In the genomic region with DNA sequence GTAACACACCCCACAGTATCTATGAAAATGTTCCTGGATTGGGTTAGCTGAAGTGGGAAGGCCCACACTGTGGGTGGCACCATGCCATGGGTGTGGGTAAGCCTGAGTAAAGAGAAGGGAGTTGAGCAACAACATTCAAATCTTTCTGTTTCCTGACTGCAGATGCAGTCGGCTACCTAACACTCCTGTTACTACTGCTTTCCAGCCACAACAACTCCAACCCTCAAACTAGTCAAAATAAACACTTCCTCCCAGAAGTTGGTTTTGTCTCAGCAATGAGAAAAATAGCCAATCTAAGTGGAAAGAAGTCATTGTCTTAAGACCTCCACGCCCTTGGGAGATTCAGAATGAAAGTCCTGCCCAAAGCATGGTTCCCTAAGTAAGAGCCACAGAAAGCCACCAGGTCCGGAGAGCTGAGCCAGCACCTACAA, we compare ENCODE assay signal across 11 mouse cellular contexts. TPM values are rescaled to one million over a fixed set of nuclear protein-coding genes. Genes with fewer than 3 reads are reported as not detected.
DNase-seq lines count a peak whose midpoint lies in the region; ATAC-seq and TF ChIP-seq lines count a peak whose summit lies in the region.
"Had no signal": no experiment of that assay in that cellular context is flagged by ENCODE, and none has a peak within 500 bp of the region (broad histone marks: within the 10 kb centered on the region; RNA-seq: fewer than 3 reads in every experiment).

No protein-coding gene starts in this region.

- no peak overlapping the region for H3K9ac ChIP-seq in hindbrain, postnatal 0 days (replicated peaks; ENCODE audit: low read length)
- no peak overlapping the region for H3K9ac ChIP-seq in hindbrain, embryonic 16.5 days (ENCODE audit: low read depth, low read length)
- H3K9ac ChIP-seq: liver, embryonic 15.5 days had no signal

- H3K4me3 ChIP-seq in hindbrain, postnatal 0 days (ENCODE audit: low read length) = no peak overlapping the region
- H3K4me3 ChIP-seq in hindbrain, embryonic 16.5 days (ENCODE audit: low read length) = no peak overlapping the region
- no peak overlapping the region for H3K4me3 ChIP-seq in limb, embryonic 10.5 days
- H3K4me3 ChIP-seq: erythroblast, embryonic 14.5 days; liver, embryonic 15.5 days had no signal

- peak; percentile 44 for DNase-seq in hindbrain, postnatal 0 days (ENCODE audit: low spot score)
- DNase-seq in frontal cortex, adult 2 months (ENCODE audit: extremely low spot score in 1 of 2, low spot score in 1 of 2) = peak; percentile 22 to 73
- peak; percentile 40 to 64 for DNase-seq in left cerebral cortex, adult 18-20 months (ENCODE audit: low spot score in 2 of 2)
- DNase-seq in right cerebral cortex, adult 18-20 months = peak; percentile 62
- DNase-seq in cerebellum, postnatal 36 days = no peak
- DNase-seq in limb, embryonic 10.5 days (ENCODE audit: low spot score) = no peak
- no peak for DNase-seq in cerebellum, adult 9-10 months

- peaks cover 9% of the 10 kb centered on the region; the same call in 1 of the 2 replicates for H3K36me3 ChIP-seq in hindbrain, postnatal 0 days (ENCODE audit: insufficient read depth, low read length)
- peaks cover 15% of the 10 kb centered on the region for H3K36me3 ChIP-seq in hindbrain, embryonic 16.5 days (ENCODE audit: control insufficient read depth, insufficient read depth, low read length)
- H3K36me3 ChIP-seq in limb, embryonic 10.5 days = peaks cover 43% of the 10 kb centered on the region

- TF ChIP-seq CTCF in hindbrain, postnatal 0 days (IDR thresholded peaks at IDR 0.05; ENCODE audit: low read depth) = no peak

- no peaks in the 10 kb centered on the region for H3K27me3 ChIP-seq in hindbrain, postnatal 0 days (ENCODE audit: insufficient read depth, low read length)
- no peaks in the 10 kb centered on the region for H3K27me3 ChIP-seq in hindbrain, embryonic 16.5 days (replicated peaks; ENCODE audit: control insufficient read depth, insufficient read depth, low read length)
- no peaks in the 10 kb centered on the region for H3K27me3 ChIP-seq in limb, embryonic 10.5 days (ENCODE audit: low read depth, poor library complexity, severe bottlenecking)
- H3K27me3 ChIP-seq: Patski had no signal

- ATAC-seq in hindbrain, postnatal 0 days = no peak
- ATAC-seq in hindbrain, embryonic 16.5 days = no peak
- ATAC-seq: Patski had no signal

- peaks cover 43% of the 10 kb centered on the region for H3K4me1 ChIP-seq in hindbrain, postnatal 0 days (ENCODE audit: insufficient read depth, low read length)
- H3K4me1 ChIP-seq in hindbrain, embryonic 16.5 days (ENCODE audit: control insufficient read depth, insufficient read depth, low read depth, low read length) = peaks cover 37% of the 10 kb centered on the region
- peaks cover 11% of the 10 kb centered on the region for H3K4me1 ChIP-seq in limb, embryonic 10.5 days

- 64% methylated on average over 3 of the region's 3 CpGs for WGBS in hindbrain, postnatal 0 days
- WGBS in hindbrain, embryonic 16.5 days = 89% methylated on average over 3 of the region's 3 CpGs
- WGBS in limb, embryonic 10.5 days = 90% methylated on average over 3 of the region's 3 CpGs

- H3K4me2 ChIP-seq in hindbrain, postnatal 0 days (ENCODE audit: low read depth, low read length) = 0 out of 2 replicates have a peak overlapping the region, but pooled peaks have one; percentile 21
- H3K4me2 ChIP-seq in hindbrain, embryonic 16.5 days (ENCODE audit: low read length) = no peak overlapping the region
- H3K4me2 ChIP-seq: liver, embryonic 15.5 days had no signal

- H3K9me3 ChIP-seq in hindbrain, postnatal 0 days (ENCODE audit: low read length) = no peaks in the 10 kb centered on the region
- no peaks in the 10 kb centered on the region for H3K9me3 ChIP-seq in hindbrain, embryonic 16.5 days (ENCODE audit: control insufficient read depth, low read length)
- no peaks in the 10 kb centered on the region for H3K9me3 ChIP-seq in limb, embryonic 10.5 days (replicated peaks)
- H3K9me3 ChIP-seq: liver, embryonic 15.5 days had no signal

- no peak overlapping the region for H3K27ac ChIP-seq in hindbrain, postnatal 0 days
- H3K27ac ChIP-seq in hindbrain, embryonic 16.5 days (ENCODE audit: low read depth, low read length) = no peak overlapping the region
- H3K27ac ChIP-seq in limb, embryonic 10.5 days = no peak overlapping the region
- H3K27ac ChIP-seq: liver, embryonic 15.5 days had no signal

RNA-seq across cellular contexts. Expression of gene Pfkfb3, which starts 57.3 kb away (rescaled TPM):
- total RNA-seq in hindbrain, postnatal 0 days (2014; rRNA removed) = 15.6 and 21.3 TPM in 2 replicates
- 18.5 and 19.6 TPM in 2 replicates for polyA plus RNA-seq in hindbrain, postnatal 0 days (2015; fragmentation: Nextera tagmentation; extraction: Ambion mirVana)
- 28.5 and 33.9 TPM in 2 replicates for polyA plus RNA-seq in hindbrain, embryonic 16.5 days (2015; fragmentation: Nextera tagmentation; extraction: Ambion mirVana)
- polyA plus RNA-seq in frontal cortex, adult 2 months (2012; rRNA removed) = 20.1 and 21.5 TPM in 2 replicates
- total RNA-seq in left cerebral cortex, adult 18-20 months (2021) = 10 to 100 TPM; 38.1 to 42.3 TPM
- polyA plus RNA-seq in limb, embryonic 10.5 days (2016; fragmentation: Nextera tagmentation; extraction: Ambion mirVana) = 10.7 and 11.3 TPM in 2 replicates

Comparison
In these comparisons a context has a peak if more than half of its experiments do, and no peak if none do; other contexts are left out.
1. DNase-seq: peak in hindbrain, postnatal 0 days (single experiment), frontal cortex, adult 2 months (2 of 2), left cerebral cortex, adult 18-20 months (2 of 2) and right cerebral cortex, adult 18-20 months (single experiment); none in cerebellum, postnatal 36 days (0 of 2), limb, embryonic 10.5 days (single experiment) and cerebellum, adult 9-10 months (single experiment).